Mouse (Mus musculus): ENCODE results near the gene Nsmce1.

Nsmce1 gene

GRCm38 (mm10) chr7:125490947-125491735 is at the start of gene Nsmce1:
Gene Nsmce1 (minus strand): TSS chr7:125491596.
- DNase-seq = peak; percentile 97

DNA sequence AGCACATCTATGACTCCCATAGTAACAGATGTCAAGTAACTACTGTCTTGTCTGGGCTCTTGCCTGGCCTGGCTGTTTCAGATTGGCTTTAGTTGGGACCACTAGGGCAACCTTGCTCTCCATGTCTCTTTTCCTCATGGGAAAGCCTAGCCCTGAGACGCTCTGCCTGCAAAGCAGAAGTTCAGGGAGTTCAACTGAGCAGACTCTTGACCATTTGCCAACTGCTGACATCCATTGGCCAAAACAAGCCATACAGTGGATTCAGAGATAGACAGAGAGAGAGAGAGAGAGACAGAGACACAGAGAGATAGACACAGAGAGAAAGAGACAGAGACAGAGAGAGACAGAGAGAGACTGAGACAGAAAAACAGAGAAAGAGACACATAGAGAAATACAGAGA is 49.6 kb upstream of the Nsmce1 start:
- no peak for DNase-seq

GRCm38 (mm10) chr7:125539351-125539750 is 48.0 kb upstream of the Nsmce1 start:
- DNase-seq = no peak

GRCm38 (mm10) chr7:125527901-125528580 is 36.6 kb upstream of the Nsmce1 start:
- no peak for DNase-seq

DNA sequence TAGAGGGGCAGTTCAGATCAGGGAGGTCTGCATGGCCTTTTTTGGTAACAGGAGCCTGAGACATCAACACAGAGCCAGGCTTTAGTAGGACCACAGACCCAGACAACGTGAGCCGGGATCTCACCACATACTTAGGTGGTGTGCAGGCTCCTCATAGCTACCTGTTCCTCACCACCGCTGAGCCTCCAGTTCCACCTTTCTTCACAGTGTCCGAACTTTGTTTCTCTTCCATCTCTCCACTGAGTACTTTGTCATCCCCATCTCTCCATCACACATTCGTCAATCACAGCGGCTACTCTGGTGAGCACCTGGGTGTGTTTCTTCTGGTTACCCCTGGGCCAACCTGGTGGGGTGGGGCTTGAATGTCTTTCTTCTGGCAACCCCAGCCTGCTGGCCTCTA is 35.8 kb upstream of the Nsmce1 start:
- DNase-seq = no peak

DNA sequence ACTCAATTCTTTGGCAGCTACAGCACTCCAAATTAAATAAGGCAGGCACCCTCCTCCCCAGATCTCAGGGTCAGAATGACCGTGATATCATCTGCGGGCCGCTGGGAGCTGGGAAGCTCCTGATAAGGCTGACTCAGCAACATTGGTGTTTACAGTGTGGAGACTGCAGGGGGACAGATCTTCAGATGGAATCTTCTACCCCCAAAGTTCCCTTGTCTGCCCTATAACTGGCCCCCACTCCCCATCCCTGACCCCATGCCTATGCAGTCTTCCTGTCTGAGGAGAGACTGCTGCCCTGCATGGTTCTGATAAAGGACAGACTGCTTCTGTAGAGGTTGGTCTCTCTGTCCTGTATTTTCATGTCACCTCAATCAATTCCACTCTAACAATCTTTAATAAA is 31.7 kb upstream of the Nsmce1 start:
- DNase-seq = peak; percentile 83

GRCm38 (mm10) chr7:125519715-125520114 is 28.3 kb upstream of the Nsmce1 start:
- peak; percentile 86 for DNase-seq

- no peak for DNase-seq
These were observed 26.1 kb upstream of the Nsmce1 start for GRCm38 (mm10) chr7:125517470-125517869.

GRCm38 (mm10) chr7:125516723-125517122 is 25.3 kb upstream of the Nsmce1 start:
- peak; percentile 53 for DNase-seq

GRCm38 (mm10) chr7:125515081-125515853 is 23.9 kb upstream of the Nsmce1 start:
- peak; percentile 38 for DNase-seq

GRCm38 (mm10) chr7:125511852-125512251 is 20.5 kb upstream of the Nsmce1 start:
- no peak for DNase-seq

- DNase-seq = no peak
These were observed 20.0 kb upstream of the Nsmce1 start for GRCm38 (mm10) chr7:125511432-125511831.

DNA sequence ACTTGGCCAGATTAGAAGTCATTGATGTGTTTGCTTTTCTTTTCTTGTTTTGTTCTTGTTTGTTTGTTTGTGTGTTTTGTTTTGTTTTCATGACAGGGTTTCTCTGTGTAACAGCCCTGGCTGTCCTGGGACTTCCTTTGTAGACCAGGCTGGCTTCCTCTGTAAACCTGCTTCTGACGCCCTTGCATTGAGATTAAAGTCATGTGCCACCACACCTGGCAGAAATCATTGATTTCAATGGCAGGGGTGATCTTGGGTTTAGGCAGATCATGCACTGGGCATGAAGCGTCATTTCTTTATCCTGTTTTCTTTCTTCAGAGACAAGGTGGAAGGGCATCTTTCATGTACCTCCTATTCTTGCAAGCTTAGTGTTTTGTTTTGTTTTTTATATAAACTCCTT is 15.9 kb upstream of the Nsmce1 start:
- no peak for DNase-seq

DNA sequence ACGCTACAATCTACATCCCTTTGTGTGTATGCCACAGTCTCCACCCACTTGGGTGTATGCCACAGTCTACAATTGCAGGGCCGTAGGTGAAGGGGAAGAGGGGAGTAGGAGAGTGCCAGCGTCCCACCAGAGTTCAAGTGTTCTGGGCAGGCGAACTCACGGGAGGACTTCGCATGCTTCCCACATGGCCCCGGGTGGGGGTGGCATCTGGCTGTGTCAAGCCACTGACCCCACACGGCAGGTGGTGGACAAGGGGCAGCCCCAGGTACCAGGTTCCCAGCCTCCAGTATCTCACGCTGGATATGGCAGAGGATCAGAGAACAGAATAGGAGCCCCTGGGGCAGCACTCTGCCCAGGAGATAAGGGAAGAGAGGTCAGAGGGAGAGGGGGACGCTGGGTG is 14.2 kb upstream of the Nsmce1 start:
- DNase-seq = no peak

- no peak for DNase-seq
These were observed 13.2 kb upstream of the Nsmce1 start for GRCm38 (mm10) chr7:125504618-125505017.

DNA sequence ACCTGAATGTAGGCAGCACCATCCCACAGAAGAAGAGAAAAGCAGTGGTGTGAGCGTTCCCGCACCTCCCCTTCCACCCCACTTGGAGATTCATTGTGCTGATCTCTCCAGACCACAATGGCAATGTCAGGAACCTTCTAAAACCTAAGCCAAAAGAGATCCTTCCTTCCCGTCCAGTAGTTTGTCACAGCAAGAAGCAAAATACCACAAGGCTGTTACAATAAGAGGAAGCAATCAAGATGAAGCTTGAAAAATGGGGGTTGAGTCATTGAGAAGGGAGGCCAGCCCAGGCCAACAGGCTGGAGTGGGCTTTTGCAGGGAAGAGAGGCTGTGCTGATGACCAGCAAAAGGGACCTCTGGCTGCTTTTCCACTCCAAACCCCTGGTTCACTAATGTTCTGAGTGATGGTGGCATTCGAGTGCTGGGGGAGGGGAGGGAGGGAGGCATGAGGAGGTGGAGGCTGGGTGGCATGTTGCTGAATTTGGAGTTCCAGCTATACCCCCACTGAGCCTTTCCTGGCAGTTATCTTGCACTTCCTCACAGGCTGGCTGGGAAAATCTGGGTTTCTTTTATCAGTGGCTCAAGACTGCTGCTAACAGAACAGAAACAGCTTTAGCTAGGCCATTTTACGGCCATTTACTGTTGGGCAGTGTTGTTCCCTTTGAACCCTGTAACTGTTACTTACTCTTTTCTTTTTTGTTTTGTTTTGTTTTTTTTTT is 12.1 kb upstream of the Nsmce1 start:
- DNase-seq = no peak

GRCm38 (mm10) chr7:125500879-125501278 is 9.5 kb upstream of the Nsmce1 start:
- DNase-seq = no peak

DNA sequence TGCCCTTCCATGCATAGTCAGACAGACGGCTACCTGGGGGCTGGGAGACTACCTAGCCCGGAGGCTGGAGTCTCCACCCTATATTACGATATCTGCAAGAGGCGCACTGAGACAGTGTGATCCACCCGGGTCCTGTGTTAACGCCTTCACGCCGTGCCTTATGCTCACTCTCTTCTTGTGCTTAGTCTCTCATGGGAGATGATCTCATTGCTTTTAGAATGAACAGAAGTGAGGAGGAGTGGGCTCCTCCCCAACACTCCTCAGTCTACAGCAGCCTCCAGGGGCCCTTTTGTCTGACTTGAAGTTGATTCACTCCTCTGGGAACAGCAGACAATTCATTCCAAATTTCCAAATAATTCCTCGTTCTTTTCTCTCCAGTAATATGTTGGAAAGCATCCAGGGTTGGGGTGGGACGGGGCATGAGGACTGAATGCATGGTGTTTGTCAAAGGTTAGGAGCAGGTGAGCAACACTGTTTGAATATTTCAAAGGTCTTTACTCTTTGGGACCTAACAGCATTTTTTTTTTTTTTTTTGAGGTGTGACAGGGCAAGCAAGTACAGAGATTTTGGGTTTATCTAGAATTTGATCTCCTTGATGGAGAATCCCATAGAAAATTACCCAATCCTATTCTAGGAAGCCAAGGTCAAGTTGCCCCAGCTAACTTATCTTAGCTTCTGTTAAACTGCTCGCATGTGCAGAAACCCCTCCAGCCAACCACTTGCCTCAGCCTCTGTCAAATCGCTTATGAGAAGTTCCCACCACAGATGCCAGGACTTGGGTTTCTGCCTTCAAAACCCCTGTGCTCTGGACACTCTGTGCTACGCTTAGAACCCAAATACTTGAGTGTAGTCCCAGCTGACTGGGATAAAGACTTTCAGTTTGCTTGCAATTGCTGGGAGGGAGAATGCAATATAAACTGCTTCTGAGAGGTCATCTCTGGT is 8.8 kb upstream of the Nsmce1 start:
- DNase-seq = peak; percentile 53

DNA sequence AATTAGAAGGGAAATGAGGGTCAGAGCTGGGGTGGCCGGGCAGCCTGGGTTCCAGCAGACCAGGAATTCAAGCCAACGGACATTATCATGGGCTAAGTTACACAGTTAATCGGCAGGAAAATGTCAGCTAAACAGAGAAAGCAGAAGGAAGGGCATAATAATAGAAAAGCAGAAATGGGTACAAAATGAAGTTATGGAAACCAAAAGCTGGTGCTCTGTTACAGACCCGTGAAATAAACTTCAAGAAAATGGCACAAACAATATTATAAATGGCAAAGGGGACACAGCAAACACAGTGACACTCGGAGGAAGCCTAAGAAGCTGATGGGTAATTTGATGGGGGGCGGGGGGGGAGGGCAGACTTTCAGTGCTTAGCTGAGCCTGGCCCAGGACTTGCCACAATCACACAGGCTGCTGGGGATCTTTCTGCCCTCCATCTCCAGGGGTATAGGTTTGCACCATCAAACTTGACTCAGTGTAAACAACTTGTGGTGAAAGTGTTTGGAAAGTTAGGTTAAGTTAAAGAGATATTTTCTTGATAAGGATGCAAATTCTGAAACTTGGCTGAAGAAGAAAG is 4.6 kb upstream of the Nsmce1 start:
- DNase-seq = no peak

DNA sequence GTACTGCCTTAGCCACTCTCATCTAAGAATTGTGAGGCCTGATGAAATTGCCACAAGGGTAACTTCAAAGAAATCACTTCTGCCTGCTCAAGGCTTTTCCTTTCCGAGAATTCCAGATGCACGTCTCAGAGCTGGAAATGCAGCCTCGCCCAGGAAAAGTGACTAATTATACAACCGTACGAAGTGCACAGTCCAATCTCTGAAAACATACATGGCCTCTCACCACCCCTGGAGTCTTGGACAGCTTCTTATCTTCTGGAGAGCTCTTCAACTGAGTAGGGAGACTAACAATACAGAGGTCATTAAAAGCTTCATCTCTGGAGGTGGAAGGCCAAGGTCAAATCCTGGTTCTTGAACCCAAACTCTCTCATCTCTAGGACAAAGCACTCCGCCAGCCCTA is 1.2 kb upstream of the Nsmce1 start:
- no peak for DNase-seq

- DNase-seq = no peak
These were observed 364 bp upstream of the Nsmce1 start for GRCm38 (mm10) chr7:125491760-125492159.
